ENCODE assay signal across 22 mouse cellular contexts in the genomic region with DNA sequence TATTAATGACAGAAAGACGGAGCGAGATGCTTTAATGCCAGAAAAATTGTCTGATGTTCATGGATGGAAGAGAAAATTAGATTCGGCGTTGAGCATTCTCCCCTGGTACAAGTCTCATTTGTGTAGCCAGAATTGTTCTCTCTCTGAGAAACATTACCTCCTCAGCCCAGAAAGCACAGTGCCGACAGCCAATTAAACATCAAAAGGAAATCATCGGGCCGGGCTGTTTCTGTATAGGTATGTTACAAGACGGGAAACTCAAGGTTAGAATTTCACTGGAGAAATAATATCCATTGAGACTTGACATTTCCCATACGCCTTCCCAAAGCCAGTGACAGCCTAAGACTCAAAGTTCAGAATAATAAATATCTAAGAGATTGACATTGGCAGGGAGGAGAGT.
DNase-seq lines count a peak whose midpoint lies in the region; ATAC-seq and TF ChIP-seq lines count a peak whose summit lies in the region.
"Had no signal": no experiment of that assay in that cellular context is flagged by ENCODE, and none has a peak within 500 bp of the region (broad histone marks: within the 10 kb centered on the region; RNA-seq: fewer than 3 reads in every experiment).

No protein-coding gene starts in this region.

- no peak for TF ChIP-seq EP300 in stomach, postnatal 0 days (optimal IDR thresholded peaks at IDR 0.05)

- 0 out of 2 replicates have a peak, but pooled peaks cover 4% of the 10 kb centered on the region for H3K27me3 ChIP-seq in kidney, embryonic 16.5 days (ENCODE audit: insufficient read depth, low read length)
- no peaks in the 10 kb centered on the region for H3K27me3 ChIP-seq in embryonic facial prominence, embryonic 11.5 days (ENCODE audit: control insufficient read depth, insufficient read depth, low read length)
- H3K27me3 ChIP-seq in limb, embryonic 10.5 days (ENCODE audit: low read depth, poor library complexity, severe bottlenecking) = peaks cover 23% of the 10 kb centered on the region
- no peaks in the 10 kb centered on the region for H3K27me3 ChIP-seq in stomach, postnatal 0 days (ENCODE audit: control insufficient read depth, insufficient read depth, low read length)
- no peaks in the 10 kb centered on the region for H3K27me3 ChIP-seq in intestine, embryonic 16.5 days (replicated peaks; ENCODE audit: control insufficient read depth, insufficient read depth, low read length)
- H3K27me3 ChIP-seq: neural tube, embryonic 12.5 days had no signal

- H3K4me3 ChIP-seq in kidney, embryonic 16.5 days (ENCODE audit: low read length) = no peak overlapping the region
- no peak overlapping the region for H3K4me3 ChIP-seq in embryonic facial prominence, embryonic 11.5 days (ENCODE audit: low read depth, low read length)
- no peak overlapping the region for H3K4me3 ChIP-seq in limb, embryonic 10.5 days
- no peak overlapping the region for H3K4me3 ChIP-seq in stomach, postnatal 0 days (ENCODE audit: low read depth, low read length)
- no peak overlapping the region for H3K4me3 ChIP-seq in intestine, embryonic 16.5 days (ENCODE audit: low read length)
- H3K4me3 ChIP-seq: erythroblast, embryonic 14.5 days; midbrain, embryonic 12.5 days; neural tube, embryonic 12.5 days had no signal

- no peak for TF ChIP-seq CTCF in stomach, postnatal 0 days (IDR thresholded peaks at IDR 0.05; ENCODE audit: low read depth)

- H3K27ac ChIP-seq in kidney, embryonic 16.5 days (ENCODE audit: low read length) = 0 out of 2 replicates have a peak overlapping the region, but pooled peaks have one; percentile 3
- no peak overlapping the region for H3K27ac ChIP-seq in embryonic facial prominence, embryonic 11.5 days (replicated peaks; ENCODE audit: low read depth, low read length)
- 0 out of 2 replicates have a peak overlapping the region, but pooled peaks have one; percentile 25 for H3K27ac ChIP-seq in limb, embryonic 10.5 days
- no peak overlapping the region for H3K27ac ChIP-seq in stomach, postnatal 0 days (replicated peaks)
- no peak overlapping the region for H3K27ac ChIP-seq in intestine, embryonic 16.5 days (ENCODE audit: low read length)
- H3K27ac ChIP-seq: midbrain, embryonic 12.5 days; neural tube, embryonic 12.5 days had no signal

- 32% methylated on average over 9 of the region's 9 CpGs for WGBS in kidney, embryonic 16.5 days
- WGBS in embryonic facial prominence, embryonic 11.5 days = 41% methylated on average over 9 of the region's 9 CpGs
- 33% methylated on average over 9 of the region's 9 CpGs for WGBS in limb, embryonic 10.5 days
- WGBS in stomach, postnatal 0 days = 69% methylated on average over 9 of the region's 9 CpGs
- 65% methylated on average over 9 of the region's 9 CpGs for WGBS in intestine, embryonic 16.5 days

- no peak for ATAC-seq in kidney, embryonic 16.5 days (ENCODE audit: low FRiP score, low TSS enrichment)
- no peak for ATAC-seq in embryonic facial prominence, embryonic 11.5 days (replicated peaks; ENCODE audit: insufficient number of reproducible peaks, low FRiP score, low TSS enrichment, low read depth)
- no peak for ATAC-seq in stomach, postnatal 0 days (ENCODE audit: low FRiP score, low TSS enrichment)
- ATAC-seq in intestine, embryonic 16.5 days = no peak
- ATAC-seq: CD4-positive, CD25-positive, alpha-beta regulatory T cell, adult 4 months had no signal

- no peaks in the 10 kb centered on the region for H3K9me3 ChIP-seq in kidney, embryonic 16.5 days (ENCODE audit: low read length)
- H3K9me3 ChIP-seq in embryonic facial prominence, embryonic 11.5 days (replicated peaks; ENCODE audit: control insufficient read depth, low read length) = no peaks in the 10 kb centered on the region
- H3K9me3 ChIP-seq in limb, embryonic 10.5 days (replicated peaks) = no peaks in the 10 kb centered on the region
- H3K9me3 ChIP-seq in stomach, postnatal 0 days (ENCODE audit: control insufficient read depth, low read length) = no peaks in the 10 kb centered on the region
- H3K9me3 ChIP-seq in intestine, embryonic 16.5 days (ENCODE audit: control insufficient read depth, low read length) = no peaks in the 10 kb centered on the region
- H3K9me3 ChIP-seq: midbrain, embryonic 12.5 days; neural tube, embryonic 12.5 days had no signal

- no peak overlapping the region for H3K9ac ChIP-seq in kidney, embryonic 16.5 days (replicated peaks; ENCODE audit: low read length)
- no peak overlapping the region for H3K9ac ChIP-seq in embryonic facial prominence, embryonic 11.5 days (replicated peaks; ENCODE audit: low read length)
- H3K9ac ChIP-seq in stomach, postnatal 0 days (ENCODE audit: low read length) = no peak overlapping the region
- H3K9ac ChIP-seq in intestine, embryonic 16.5 days (ENCODE audit: low read depth, low read length) = no peak overlapping the region
- H3K9ac ChIP-seq: lung, embryonic 14.5 days; midbrain, embryonic 12.5 days; neural tube, embryonic 12.5 days had no signal

- H3K4me2 ChIP-seq in kidney, embryonic 16.5 days (replicated peaks; ENCODE audit: low read depth, low read length) = no peak overlapping the region
- H3K4me2 ChIP-seq in embryonic facial prominence, embryonic 11.5 days (ENCODE audit: low read depth, low read length) = no peak overlapping the region
- no peak overlapping the region for H3K4me2 ChIP-seq in stomach, postnatal 0 days (replicated peaks; ENCODE audit: low read depth)
- H3K4me2 ChIP-seq in intestine, embryonic 16.5 days (ENCODE audit: low read depth, low read length) = no peak overlapping the region
- H3K4me2 ChIP-seq: heart, embryonic 11.5 days; liver, embryonic 11.5 days; lung, embryonic 14.5 days; midbrain, embryonic 12.5 days; neural tube, embryonic 12.5 days had no signal

- DNase-seq in embryo, embryonic 10.5 days (ENCODE audit: low spot score) = peak; percentile 37
- no peak for DNase-seq in embryo, embryonic 9.5 days (ENCODE audit: extremely low spot score)
- DNase-seq in kidney, postnatal 25 days = no peak
- DNase-seq in embryonic facial prominence, embryonic 11.5 days (ENCODE audit: low spot score) = peak; percentile 64
- no peak for DNase-seq in limb, embryonic 10.5 days (ENCODE audit: low spot score)
- no peak for DNase-seq in stomach, postnatal 0 days (ENCODE audit: low spot score)
- DNase-seq: cerebellum, adult 9-10 months; gastrocnemius, postnatal 36 days; heart, postnatal 14 days; kidney, postnatal 10 days; lung, embryonic 14.5 days; lung, postnatal 4 days; thymus, postnatal 36 days had no signal

- peaks cover 33% of the 10 kb centered on the region for H3K4me1 ChIP-seq in kidney, embryonic 16.5 days (ENCODE audit: insufficient read depth, low read length)
- H3K4me1 ChIP-seq in embryonic facial prominence, embryonic 11.5 days (ENCODE audit: control insufficient read depth, insufficient read depth, low read length) = no peaks in the 10 kb centered on the region
- peaks cover 63% of the 10 kb centered on the region for H3K4me1 ChIP-seq in limb, embryonic 10.5 days
- H3K4me1 ChIP-seq in stomach, postnatal 0 days (replicated peaks; ENCODE audit: control insufficient read depth, insufficient read depth) = no peaks in the 10 kb centered on the region
- no peaks in the 10 kb centered on the region for H3K4me1 ChIP-seq in intestine, embryonic 16.5 days (ENCODE audit: control insufficient read depth, insufficient read depth, low read length)

- H3K36me3 ChIP-seq in kidney, embryonic 16.5 days (ENCODE audit: insufficient read depth, low read length) = no peaks in the 10 kb centered on the region
- no peaks in the 10 kb centered on the region for H3K36me3 ChIP-seq in embryonic facial prominence, embryonic 11.5 days (replicated peaks; ENCODE audit: control insufficient read depth, insufficient read depth, low read depth, low read length)
- H3K36me3 ChIP-seq in limb, embryonic 10.5 days = peaks cover 36% of the 10 kb centered on the region
- H3K36me3 ChIP-seq in stomach, postnatal 0 days (ENCODE audit: control insufficient read depth, insufficient read depth, low read length) = no peaks in the 10 kb centered on the region
- H3K36me3 ChIP-seq in intestine, embryonic 16.5 days (ENCODE audit: control insufficient read depth, insufficient read depth, low read length) = no peaks in the 10 kb centered on the region
- H3K36me3 ChIP-seq: G1E had no signal

Comparison
In these comparisons a context has a peak if more than half of its experiments do, and no peak if none do; other contexts are left out.
1. DNase-seq: peak in embryo, embryonic 10.5 days (single experiment) and embryonic facial prominence, embryonic 11.5 days (single experiment); none in embryo, embryonic 9.5 days (single experiment), kidney, postnatal 25 days (0 of 2), limb, embryonic 10.5 days (single experiment) and stomach, postnatal 0 days (single experiment).
2. H3K27ac ChIP-seq: peak in kidney, embryonic 16.5 days (single experiment) and limb, embryonic 10.5 days (single experiment); none in embryonic facial prominence, embryonic 11.5 days (single experiment), stomach, postnatal 0 days (single experiment) and intestine, embryonic 16.5 days (single experiment).